Mouse (Mus musculus): ENCODE results near the gene Aunip.

DNA sequence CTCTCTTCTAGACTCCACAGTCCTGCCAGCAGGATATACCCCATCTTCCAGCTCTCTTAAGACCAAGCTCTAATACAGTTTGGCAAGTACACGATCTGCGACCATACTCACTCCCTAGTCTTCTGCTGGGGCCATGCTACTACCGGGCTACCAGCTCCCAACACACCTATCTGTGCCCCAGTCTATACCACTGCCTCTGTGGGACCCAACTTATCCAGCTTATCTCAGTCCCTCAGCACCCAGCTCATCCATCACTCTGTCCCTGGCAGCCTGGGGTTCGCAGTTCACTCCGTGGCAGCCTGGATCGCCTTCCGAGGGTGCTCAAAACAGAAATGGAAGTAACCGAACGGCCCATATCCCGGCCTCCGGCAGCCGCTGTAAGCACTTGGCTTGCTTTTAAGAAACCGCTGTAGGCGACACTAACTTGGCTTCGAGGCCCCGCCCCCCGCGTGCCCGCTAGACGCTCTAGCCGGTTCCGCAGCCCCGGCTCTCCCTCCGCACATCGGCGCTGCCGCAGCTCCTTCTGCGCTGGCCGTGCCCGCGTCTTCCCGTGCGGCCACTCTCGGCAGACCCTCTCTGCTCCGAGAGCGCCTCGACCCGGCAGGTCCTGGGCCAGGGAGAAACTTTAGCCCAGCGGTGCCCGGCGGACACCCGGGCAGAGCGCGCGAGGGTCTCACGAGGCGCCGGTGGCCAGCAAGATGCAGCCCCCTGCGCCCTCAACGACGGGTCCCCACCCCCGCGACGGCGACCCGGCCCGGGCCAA is 23.5 kb downstream of the Aunip start:
- TF ChIP-seq POLR2A (IDR thresholded peaks at IDR 0.05; ENCODE audit: low read depth, low read length) (no peak), CTCF (IDR thresholded peaks at IDR 0.05; ENCODE audit: extremely low read depth, insufficient read depth, insufficient read length, insufficient replicate concordance) (no peak)

Measured in spleen, adult 2 months (tissue).